Mouse (Mus musculus) forebrain, embryonic 16.5 days (tissue): Measurements from ENCODE around the gene Csnka2ip. TPM values are rescaled to one million over a fixed set of nuclear protein-coding genes. Genes with fewer than 3 reads are reported as not detected.

ENCODE experiments used
- polyA plus RNA-seq: library from polyadenylated mRNA; unstranded; fragments of >200 nt; fragmentation: Nextera tagmentation; extraction: Ambion mirVana; gene quantifications from 2 replicates; pipeline ENCODE4 v1.2.1, GENCODE M21; 2015

The Csnka2ip gene
- polyA plus RNA-seq, 1 experiment from 2014 or later, result not detected

Other genes with a start within 250 kb of the Csnka2ip start
- gene 4930453N24Rik, start 168.8 kb upstream of the Csnka2ip start, polyA plus RNA-seq, result 19.0 and 25.2 TPM in 2 replicates
- 7.0 and 8.5 TPM in 2 replicates for gene Zfp654, start 249.2 kb upstream of the Csnka2ip start, polyA plus RNA-seq
- 81.8 and 98.0 TPM in 2 replicates for gene Cggbp1, start 249.6 kb upstream of the Csnka2ip start, polyA plus RNA-seq